ENCODE assay signal across 28 mouse cellular contexts in the genomic region with DNA sequence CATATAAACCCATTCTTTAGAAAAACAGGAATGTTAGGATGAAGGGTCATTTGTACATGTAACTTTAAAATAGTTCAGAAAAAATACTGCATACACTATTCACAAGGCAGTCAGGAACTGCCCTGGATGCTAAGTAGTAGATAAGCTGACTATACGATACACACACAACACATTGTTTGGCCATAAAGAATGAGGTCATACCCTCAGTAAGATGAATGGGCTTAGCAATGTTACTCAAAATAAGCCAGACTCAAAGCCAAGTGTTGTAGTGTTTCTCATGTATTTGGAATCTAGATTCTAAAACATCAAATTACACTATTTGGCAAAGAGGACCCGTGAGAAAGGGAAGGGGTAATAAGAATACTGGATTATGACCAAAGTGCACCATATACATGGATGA. TPM values are rescaled to one million over a fixed set of nuclear protein-coding genes. Genes with fewer than 3 reads are reported as not detected.
DNase-seq lines count a peak whose midpoint lies in the region; ATAC-seq and TF ChIP-seq lines count a peak whose summit lies in the region.
"Had no signal": no experiment of that assay in that cellular context is flagged by ENCODE, and none has a peak within 500 bp of the region (broad histone marks: within the 10 kb centered on the region; RNA-seq: fewer than 3 reads in every experiment).

No protein-coding gene starts in this region.

- H3K4me1 ChIP-seq in heart, embryonic 16.5 days (ENCODE audit: control insufficient read depth, insufficient read depth, low read length) = no peaks in the 10 kb centered on the region
- H3K4me1 ChIP-seq in heart, embryonic 11.5 days (ENCODE audit: control insufficient read depth, insufficient read depth, low read length) = no peaks in the 10 kb centered on the region
- H3K4me1 ChIP-seq in lung, embryonic 16.5 days (replicated peaks; ENCODE audit: control insufficient read depth, insufficient read depth, low read length) = no peaks in the 10 kb centered on the region
- H3K4me1 ChIP-seq in lung, adult 2 months (ENCODE audit: control insufficient read depth, insufficient read depth, low read length) = no peaks in the 10 kb centered on the region
- H3K4me1 ChIP-seq: heart, embryonic 13.5 days; hindbrain, embryonic 10.5 days; hindbrain, embryonic 13.5 days; intestine, embryonic 15.5 days had no signal

- TF ChIP-seq CTCF in lung, adult 2 months (IDR thresholded peaks at IDR 0.05; ENCODE audit: insufficient read depth, low read length) = no peak

- H3K4me3 ChIP-seq in heart, embryonic 16.5 days (ENCODE audit: low read length) = no peak overlapping the region
- no peak overlapping the region for H3K4me3 ChIP-seq in heart, embryonic 11.5 days (ENCODE audit: low read depth, low read length)
- H3K4me3 ChIP-seq in lung, embryonic 16.5 days (ENCODE audit: low read length) = no peak overlapping the region
- H3K4me3 ChIP-seq in lung, adult 2 months (replicated peaks; ENCODE audit: extremely low read depth, low read depth, low read length) = no peak overlapping the region
- H3K4me3 ChIP-seq: embryonic facial prominence, embryonic 15.5 days; gastrocnemius, adult 2 months; heart, embryonic 13.5 days; hindbrain, embryonic 10.5 days; hindbrain, embryonic 13.5 days; intestine, embryonic 15.5 days had no signal

- WGBS in heart, embryonic 16.5 days = 34% methylated on average over 2 of the region's 2 CpGs
- 65% methylated on average over 2 of the region's 2 CpGs for WGBS in heart, embryonic 11.5 days (ENCODE audit: insufficient replicate concordance)
- 50% methylated on average over 2 of the region's 2 CpGs for WGBS in lung, embryonic 16.5 days
- WGBS in lung, adult 2 months = 42% methylated on average over 2 of the region's 2 CpGs

- H3K4me2 ChIP-seq in heart, embryonic 16.5 days (ENCODE audit: low read depth, low read length) = no peak overlapping the region
- no peak overlapping the region for H3K4me2 ChIP-seq in heart, embryonic 11.5 days
- H3K4me2 ChIP-seq in lung, embryonic 16.5 days (ENCODE audit: low read depth, low read length) = no peak overlapping the region
- H3K4me2 ChIP-seq: embryonic facial prominence, embryonic 15.5 days; heart, embryonic 13.5 days; hindbrain, embryonic 13.5 days; intestine, embryonic 15.5 days had no signal

- DNase-seq in lung, adult 2 months = no peak
- DNase-seq in 3T3-L1 (ENCODE audit: low read depth, low spot score) (peak; percentile 33), NIH3T3 (ENCODE audit: low read depth) (peak; percentile 53)
- DNase-seq in adrenal gland, postnatal 10 days = no peak
- DNase-seq: adrenal gland, adult 2 months; adrenal gland, postnatal 25 days; cerebellum, adult 11-12 months; cerebellum, adult 8-10 months; cerebellum, postnatal 10 days; cerebellum, postnatal 36 days; embryo, embryonic 11 days; forebrain, postnatal 0 days; gastrocnemius, adult 2 months; gastrocnemius, postnatal 14 days; heart, postnatal 10 days; heart, postnatal 36 days had no signal

- H3K27me3 ChIP-seq in heart, embryonic 16.5 days (ENCODE audit: control insufficient read depth, insufficient read depth, low read length) = no peaks in the 10 kb centered on the region
- H3K27me3 ChIP-seq in heart, embryonic 11.5 days (ENCODE audit: control insufficient read depth, insufficient read depth, low read length) = no peaks in the 10 kb centered on the region
- H3K27me3 ChIP-seq in lung, embryonic 16.5 days (ENCODE audit: control insufficient read depth, insufficient read depth, low read depth, low read length) = no peaks in the 10 kb centered on the region
- H3K27me3 ChIP-seq: embryonic facial prominence, embryonic 15.5 days; heart, embryonic 13.5 days; hindbrain, embryonic 13.5 days; intestine, embryonic 15.5 days; Patski had no signal

- no peak overlapping the region for H3K9ac ChIP-seq in heart, embryonic 16.5 days (ENCODE audit: low read length)
- H3K9ac ChIP-seq in heart, embryonic 11.5 days (ENCODE audit: low read depth, low read length) = no peak overlapping the region
- H3K9ac ChIP-seq in lung, embryonic 16.5 days (ENCODE audit: low read length) = no peak overlapping the region
- H3K9ac ChIP-seq: embryonic facial prominence, embryonic 15.5 days; forebrain, postnatal 0 days; heart, embryonic 13.5 days; hindbrain, embryonic 13.5 days; intestine, embryonic 15.5 days had no signal

- no peak overlapping the region for H3K27ac ChIP-seq in heart, embryonic 16.5 days (ENCODE audit: low read length)
- H3K27ac ChIP-seq in heart, embryonic 11.5 days (ENCODE audit: low read depth, low read length) = no peak overlapping the region
- no peak overlapping the region for H3K27ac ChIP-seq in lung, embryonic 16.5 days (ENCODE audit: low read length)
- H3K27ac ChIP-seq: gastrocnemius, adult 2 months; heart, embryonic 13.5 days; hindbrain, embryonic 10.5 days; hindbrain, embryonic 13.5 days; intestine, embryonic 15.5 days had no signal

- TF ChIP-seq POLR2A in lung, adult 2 months (IDR thresholded peaks at IDR 0.05; ENCODE audit: borderline replicate concordance, extremely low read depth, low read depth, low read length) = no peak

- no peaks in the 10 kb centered on the region for H3K9me3 ChIP-seq in heart, embryonic 16.5 days (replicated peaks; ENCODE audit: control insufficient read depth, low read length)
- H3K9me3 ChIP-seq in heart, embryonic 11.5 days (replicated peaks; ENCODE audit: control insufficient read depth, low read length) = no peaks in the 10 kb centered on the region
- no peaks in the 10 kb centered on the region for H3K9me3 ChIP-seq in lung, embryonic 16.5 days (ENCODE audit: control insufficient read depth, low read length)
- H3K9me3 ChIP-seq: embryonic facial prominence, embryonic 15.5 days; heart, embryonic 13.5 days; hindbrain, embryonic 10.5 days; hindbrain, embryonic 13.5 days; intestine, embryonic 15.5 days had no signal

- 0 out of 2 replicates have a peak, but pooled peaks cover 2% of the 10 kb centered on the region for H3K36me3 ChIP-seq in heart, embryonic 16.5 days (ENCODE audit: control insufficient read depth, insufficient read depth)
- peaks cover 3% of the 10 kb centered on the region; the same call in 1 of the 2 replicates for H3K36me3 ChIP-seq in heart, embryonic 11.5 days (ENCODE audit: control insufficient read depth, insufficient read depth, low read length)
- H3K36me3 ChIP-seq in lung, embryonic 16.5 days (ENCODE audit: control insufficient read depth, insufficient read depth, low read length) = 0 out of 2 replicates have a peak, but pooled peaks cover 2% of the 10 kb centered on the region
- H3K36me3 ChIP-seq: intestine, embryonic 15.5 days had no signal

- ATAC-seq in heart, embryonic 16.5 days (replicated peaks; ENCODE audit: extremely low read depth, insufficient read depth, low FRiP score) = 0 out of 2 replicates have a peak, but pooled peaks have one; percentile 55
- no peak for ATAC-seq in heart, embryonic 11.5 days (replicated peaks; ENCODE audit: insufficient number of reproducible peaks, low FRiP score, low TSS enrichment)
- 0 out of 2 replicates have a peak, but pooled peaks have one; percentile 52 for ATAC-seq in lung, embryonic 16.5 days (ENCODE audit: low read depth)
- ATAC-seq: CD4-positive, CD25-positive, alpha-beta regulatory T cell, adult 4 months; forebrain, embryonic 14.5 days; forebrain, postnatal 0 days; hindbrain, embryonic 16.5 days; intestine, embryonic 15.5 days; Patski had no signal

RNA-seq across cellular contexts. Expression of a gene that starts 14.1 kb away (rescaled TPM):
- polyA plus RNA-seq in heart, embryonic 16.5 days (2015; fragmentation: Nextera tagmentation; extraction: Ambion mirVana) = 10.1 and 12.0 TPM in 2 replicates
- polyA plus RNA-seq in heart, embryonic 11.5 days (2014; fragmentation: Nextera tagmentation; extraction: Ambion mirVana) = 5.3 and 5.8 TPM in 2 replicates
- polyA plus RNA-seq in lung, embryonic 16.5 days (2015; fragmentation: Nextera tagmentation; extraction: Ambion mirVana) = 11.7 and 13.2 TPM in 2 replicates
- polyA plus RNA-seq in lung, adult 2 months (2012; rRNA removed) = 14.0 and 21.8 TPM in 2 replicates
- total RNA-seq in adrenal gland, postnatal 10 days (2021) = 10 to 100 TPM; 17.5 to 20.9 TPM

RNA-seq across cellular contexts. Expression of a gene that starts 15.6 kb away (rescaled TPM):
- 28.7 and 31.7 TPM in 2 replicates for polyA plus RNA-seq in heart, embryonic 16.5 days (2015; fragmentation: Nextera tagmentation; extraction: Ambion mirVana)
- 29.0 and 32.0 TPM in 2 replicates for polyA plus RNA-seq in heart, embryonic 11.5 days (2014; fragmentation: Nextera tagmentation; extraction: Ambion mirVana)
- polyA plus RNA-seq in lung, embryonic 16.5 days (2015; fragmentation: Nextera tagmentation; extraction: Ambion mirVana) = 36.6 and 40.2 TPM in 2 replicates
- polyA plus RNA-seq in lung, adult 2 months (2012; rRNA removed) = 15.2 and 22.2 TPM in 2 replicates
- 10 to 100 TPM; 34.9 to 46.5 TPM for total RNA-seq in adrenal gland, postnatal 10 days (2021)

RNA-seq across cellular contexts. Expression of a gene that starts 15.9 kb away (rescaled TPM):
- 27.0 and 27.9 TPM in 2 replicates for polyA plus RNA-seq in heart, embryonic 16.5 days (2015; fragmentation: Nextera tagmentation; extraction: Ambion mirVana)
- polyA plus RNA-seq in heart, embryonic 11.5 days (2014; fragmentation: Nextera tagmentation; extraction: Ambion mirVana) = 34.5 and 35.5 TPM in 2 replicates
- polyA plus RNA-seq in lung, embryonic 16.5 days (2015; fragmentation: Nextera tagmentation; extraction: Ambion mirVana) = 39.2 and 39.4 TPM in 2 replicates
- 4.0 and 5.3 TPM in 2 replicates for polyA plus RNA-seq in lung, adult 2 months (2012; rRNA removed)
- 10 to 100 TPM; 23.3 to 27.0 TPM for total RNA-seq in adrenal gland, postnatal 10 days (2021)

RNA-seq across cellular contexts. Expression of a gene that starts 25.5 kb away (rescaled TPM):
- polyA plus RNA-seq in heart, embryonic 16.5 days (2015; fragmentation: Nextera tagmentation; extraction: Ambion mirVana) = 580 and 597 TPM in 2 replicates
- polyA plus RNA-seq in heart, embryonic 11.5 days (2014; fragmentation: Nextera tagmentation; extraction: Ambion mirVana) = 476 and 490 TPM in 2 replicates
- polyA plus RNA-seq in lung, embryonic 16.5 days (2015; fragmentation: Nextera tagmentation; extraction: Ambion mirVana) = 293 and 294 TPM in 2 replicates
- 58.8 and 59.3 TPM in 2 replicates for polyA plus RNA-seq in lung, adult 2 months (2012; rRNA removed)
- 100 to 1,000 TPM; 482 to 529 TPM for total RNA-seq in adrenal gland, postnatal 10 days (2021)

Comparison
In these comparisons a context has a peak if more than half of its experiments do, and no peak if none do; other contexts are left out.
1. DNase-seq: peak in 3T3-L1 (single experiment) and NIH3T3 (single experiment); none in lung, adult 2 months (single experiment) and adrenal gland, postnatal 10 days (single experiment).